Mouse (Mus musculus): ENCODE data around the gene Msrb2. TPM values are rescaled to one million over a fixed set of nuclear protein-coding genes. Genes with fewer than 3 reads are reported as not detected.

Msrb2 gene
- polyA plus RNA-seq, 1 experiment from 2014 or later = 8.0 TPM

GRCm38 (mm10) chr2:19430746-19431145, 59.5 kb downstream of the Msrb2 start:
- no peaks in the 10 kb centered on the region for H3K36me3 ChIP-seq (ENCODE audit: control insufficient read depth, insufficient read depth)
- H3K27me3 ChIP-seq (ENCODE audit: control insufficient read depth, insufficient read depth, low read depth, low read length) = peaks cover 45% of the 10 kb centered on the region
- no peaks in the 10 kb centered on the region for H3K4me1 ChIP-seq (ENCODE audit: control insufficient read depth, low read depth, low read length)
- no peak overlapping the region for H3K4me2 ChIP-seq (ENCODE audit: low read depth, low read length)
- no peaks in the 10 kb centered on the region for H3K9me3 ChIP-seq (replicated peaks; ENCODE audit: control insufficient read depth, low read length)
- WGBS (ENCODE audit: insufficient replicate concordance) = 2% methylated on average over 33 of the region's 33 CpGs
- H3K4me3 ChIP-seq (ENCODE audit: low read depth, low read length) = no peak overlapping the region
- H3K9ac ChIP-seq (ENCODE audit: low read depth, low read length) = no peak overlapping the region
- no peak overlapping the region for H3K27ac ChIP-seq (ENCODE audit: low read length)
- no peak for ATAC-seq (ENCODE audit: low read depth)

- Histone ChIP-seq H3K4me2 (ENCODE audit: low read depth, low read length) (no peak overlapping the region), H3K4me1 (ENCODE audit: control insufficient read depth, low read depth, low read length) (no peaks in the 10 kb centered on the region), H3K36me3 (ENCODE audit: control insufficient read depth, insufficient read depth) (no peaks in the 10 kb centered on the region), H3K27ac (ENCODE audit: low read length) (no peak overlapping the region), H3K4me3 (ENCODE audit: low read depth, low read length) (no peak overlapping the region), H3K9me3 (replicated peaks; ENCODE audit: control insufficient read depth, low read length) (no peaks in the 10 kb centered on the region), H3K9ac (ENCODE audit: low read depth, low read length) (no peak overlapping the region), H3K27me3 (ENCODE audit: control insufficient read depth, insufficient read depth, low read depth, low read length) (peaks cover 45% of the 10 kb centered on the region)
- WGBS (ENCODE audit: insufficient replicate concordance) = 1% methylated on average over 18 of the region's 18 CpGs
- ATAC-seq (ENCODE audit: low read depth) = no peak
Measured at GRCm38 (mm10) chr2:19431186-19431585, 59.9 kb downstream of the Msrb2 start.

- H3K4me2 ChIP-seq (ENCODE audit: low read depth, low read length) = no peak overlapping the region
- no peak overlapping the region for H3K4me3 ChIP-seq (ENCODE audit: low read depth, low read length)
- no peak overlapping the region for H3K9ac ChIP-seq (ENCODE audit: low read depth, low read length)
- H3K27me3 ChIP-seq (ENCODE audit: control insufficient read depth, insufficient read depth, low read depth, low read length) = peaks cover 45% of the 10 kb centered on the region
- H3K9me3 ChIP-seq (replicated peaks; ENCODE audit: control insufficient read depth, low read length) = no peaks in the 10 kb centered on the region
- H3K4me1 ChIP-seq (ENCODE audit: control insufficient read depth, low read depth, low read length) = no peaks in the 10 kb centered on the region
- H3K36me3 ChIP-seq (ENCODE audit: control insufficient read depth, insufficient read depth) = no peaks in the 10 kb centered on the region
- 5% methylated on average over 41 of the region's 41 CpGs for WGBS (ENCODE audit: insufficient replicate concordance)
- no peak overlapping the region for H3K27ac ChIP-seq (ENCODE audit: low read length)
- no peak for ATAC-seq (ENCODE audit: low read depth)
Measured at GRCm38 (mm10) chr2:19431614-19432323, 60.5 kb downstream of the Msrb2 start.

- H3K4me1 ChIP-seq (ENCODE audit: control insufficient read depth, low read depth, low read length) = no peaks in the 10 kb centered on the region
- H3K4me2 ChIP-seq (ENCODE audit: low read depth, low read length) = no peak overlapping the region
- no peaks in the 10 kb centered on the region for H3K36me3 ChIP-seq (ENCODE audit: control insufficient read depth, insufficient read depth)
- H3K4me3 ChIP-seq (ENCODE audit: low read depth, low read length) = no peak overlapping the region
- no peak for ATAC-seq (ENCODE audit: low read depth)
- peaks cover 57% of the 10 kb centered on the region for H3K27me3 ChIP-seq (ENCODE audit: control insufficient read depth, insufficient read depth, low read depth, low read length)
- 2% methylated on average over 9 of the region's 9 CpGs for WGBS (ENCODE audit: insufficient replicate concordance)
- H3K9me3 ChIP-seq (replicated peaks; ENCODE audit: control insufficient read depth, low read length) = no peaks in the 10 kb centered on the region
- no peak overlapping the region for H3K27ac ChIP-seq (ENCODE audit: low read length)
- H3K9ac ChIP-seq (ENCODE audit: low read depth, low read length) = no peak overlapping the region
Measured at GRCm38 (mm10) chr2:19444346-19444745, 73.1 kb downstream of the Msrb2 start.

Other genes starting within 250 kb of the Msrb2 start
- gene Armc3, start 172.1 kb upstream of the Msrb2 start, polyA plus RNA-seq (2015; fragmentation: Nextera tagmentation; extraction: Ambion mirVana) = 0.06 and 0.11 TPM in 2 replicates
- gene Ptf1a, start 74.2 kb downstream of the Msrb2 start, polyA plus RNA-seq (2015; fragmentation: Nextera tagmentation; extraction: Ambion mirVana) = 0.32 TPM in 1 of 2 replicates, not detected in the other
- not detected in 2 replicates for gene 4921504E06Rik, start 182.5 kb downstream of the Msrb2 start, polyA plus RNA-seq (2015; fragmentation: Nextera tagmentation; extraction: Ambion mirVana)

All from liver, embryonic 16.5 days (tissue).